Mouse (Mus musculus) layer of hippocampus, postnatal 10 days (tissue): ENCODE data around the gene Syne2. TPM values are rescaled to one million over a fixed set of nuclear protein-coding genes. Genes with fewer than 3 reads are reported as not detected.
A peak's percentile ranks its signal among the peaks of the same experiment; 100 is the strongest.
"Not testable (repeated sequence)": the region's sequence is repeated elsewhere in the genome, so short reads cannot be mapped to it uniquely, and the experiment has no call there.

ENCODE experiments used
- DNase-seq, 2 experiments: peaks; one replicate each; pipeline ENCODE4 v3.0.0; 2021; ENCODE audit warnings: low spot score in 2 of 2
- total RNA-seq, 2 experiments: library from RNA; stranded (reverse); gene quantifications; 2 replicates each; pipeline ENCODE4 v1.2.3; 2021

Syne2 gene
- total RNA-seq, 2 experiments from 2014 or later = 29.2 to 29.4 TPM

DNA sequence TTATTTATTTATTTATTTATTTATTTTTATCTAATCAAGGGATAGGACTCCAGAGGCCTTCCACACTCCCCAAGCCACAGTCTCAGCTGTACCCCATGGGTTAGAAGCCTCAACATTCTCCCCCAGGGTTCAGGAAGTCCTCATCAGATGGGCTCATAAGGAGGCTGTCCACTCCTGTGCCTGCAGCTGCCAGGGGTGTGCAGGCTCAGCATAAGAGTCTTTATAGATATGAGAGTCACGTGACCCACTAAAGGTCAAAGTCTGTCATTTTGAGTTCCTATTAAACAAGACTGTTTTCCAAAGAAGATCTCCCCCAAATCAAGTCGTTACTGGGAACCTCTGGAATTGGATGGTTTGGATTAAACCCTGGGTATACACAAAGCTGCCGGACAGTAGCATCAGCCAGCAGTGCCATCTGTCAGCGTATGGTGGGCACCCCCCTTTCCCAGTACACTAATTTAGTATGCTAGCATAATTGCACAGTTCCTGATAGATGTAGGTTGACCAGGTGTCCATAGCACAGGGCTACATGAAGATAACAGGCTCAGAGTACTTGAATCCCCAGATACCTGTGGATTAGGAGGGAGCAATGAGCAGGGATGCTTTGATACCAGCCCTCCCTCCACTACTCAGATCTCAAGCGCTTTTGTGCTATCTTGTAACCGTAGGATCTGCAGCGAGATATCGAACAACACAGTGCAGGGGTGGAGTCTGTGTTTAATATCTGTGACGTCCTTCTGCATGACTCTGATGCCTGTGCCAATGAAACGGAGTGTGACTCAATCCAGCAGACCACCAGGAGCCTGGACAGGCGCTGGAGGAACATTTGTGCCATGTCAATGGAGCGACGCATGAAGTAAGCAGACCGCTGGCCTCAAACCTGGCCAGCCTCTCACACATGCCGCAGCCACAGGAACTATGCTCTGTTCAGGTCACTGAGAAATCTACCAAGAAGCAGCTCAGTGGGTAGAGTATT lies 276.0 kb downstream of the Syne2 start:
- DNase-seq = no peak

DNA sequence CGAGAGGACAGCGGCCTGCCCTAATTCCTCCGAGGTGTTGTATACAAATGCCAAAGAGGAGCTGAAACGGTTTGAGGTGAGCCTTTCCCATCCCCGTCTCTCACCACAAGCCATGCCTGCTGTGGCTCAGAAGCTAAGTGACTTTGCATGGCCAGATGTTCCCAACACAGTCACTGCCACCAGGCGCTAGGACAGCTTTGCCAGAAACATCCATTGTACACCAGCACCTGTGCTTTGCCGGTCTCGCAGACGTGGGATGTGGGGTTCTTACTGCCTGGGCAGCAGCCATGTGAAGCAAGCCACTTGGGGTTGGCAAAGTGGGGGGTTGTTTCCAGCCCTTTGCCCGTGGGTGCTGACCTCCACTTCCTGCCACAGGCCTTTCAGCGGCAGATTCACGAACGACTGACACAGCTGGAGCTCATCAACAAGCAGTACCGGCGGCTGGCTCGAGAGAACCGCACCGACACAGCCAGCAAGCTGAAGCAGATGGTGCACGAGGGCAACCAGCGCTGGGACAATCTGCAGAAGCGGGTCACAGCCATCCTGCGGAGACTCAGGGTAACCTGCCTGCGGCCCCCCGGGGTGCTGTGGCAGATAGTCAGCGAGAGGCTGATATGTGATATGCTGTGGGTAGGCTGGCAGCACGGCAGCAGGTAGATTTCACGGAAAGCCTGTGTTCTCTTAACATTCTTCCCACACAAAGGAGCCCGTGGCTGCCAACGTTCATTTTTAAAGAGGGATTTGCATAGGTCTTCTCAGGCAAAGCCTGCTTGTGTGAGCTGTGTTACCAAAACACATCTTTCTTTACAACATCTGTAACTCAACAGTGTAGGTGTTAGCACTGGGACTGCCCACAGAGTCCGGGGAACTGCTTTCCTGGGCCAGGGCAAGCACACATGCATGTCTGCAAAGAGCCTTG lies 277.4 kb downstream of the Syne2 start:
- DNase-seq = no peak

DNA sequence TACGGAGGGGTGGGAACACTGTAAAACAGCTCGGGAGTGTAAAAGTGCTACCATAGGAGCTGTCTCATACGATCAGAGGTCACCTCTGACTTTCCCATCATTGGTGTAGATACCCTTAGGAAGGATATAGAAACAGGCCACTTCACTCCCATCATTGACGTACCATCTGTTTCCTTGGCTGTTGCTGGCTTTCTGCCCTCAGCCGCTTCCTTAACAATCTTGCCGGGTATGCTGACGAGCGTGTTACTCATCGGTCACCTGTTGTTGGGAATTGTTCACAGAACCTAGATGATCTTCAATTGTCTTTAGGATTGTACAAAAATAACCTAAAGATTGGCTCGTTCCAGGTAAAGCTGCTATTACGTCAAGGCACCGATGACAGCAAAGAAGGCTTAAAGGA lies 284.7 kb downstream of the Syne2 start:
- DNase-seq = no peak

DNA sequence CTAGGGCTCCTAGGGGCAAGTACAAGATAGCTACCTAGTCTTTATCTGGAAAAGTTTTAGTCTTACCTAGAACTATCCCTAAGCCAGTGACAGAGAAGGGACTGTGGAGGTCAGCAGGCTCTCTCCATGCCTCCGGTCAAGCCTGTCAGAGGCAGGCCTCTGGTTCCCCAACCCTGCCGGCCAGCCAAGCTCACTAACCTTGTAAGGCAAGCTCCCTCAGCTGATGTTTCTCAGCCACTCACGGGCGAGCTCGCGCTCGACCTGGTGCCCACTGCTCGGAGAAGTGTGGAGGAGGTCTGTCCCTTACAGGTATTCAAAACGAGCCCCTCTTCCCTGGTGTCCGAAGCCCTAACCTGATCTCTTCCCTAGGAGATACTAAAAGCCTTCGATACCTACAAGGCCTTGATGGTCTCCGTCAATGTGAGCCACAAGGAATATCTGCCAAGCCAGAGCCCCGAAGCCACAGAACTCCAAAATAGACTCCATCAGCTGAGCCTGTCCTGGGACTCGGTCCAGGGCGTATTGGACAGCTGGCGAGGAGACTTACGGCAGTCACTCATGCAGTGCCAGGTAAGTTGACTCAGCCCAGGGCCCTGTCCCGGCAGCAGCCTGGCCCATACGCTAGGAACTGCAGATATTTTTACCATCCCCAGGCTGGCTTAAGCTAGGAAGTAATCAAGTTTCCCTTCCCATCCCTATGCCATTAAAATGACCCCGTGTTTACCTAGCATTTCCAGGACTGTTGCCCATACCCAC lies 286.8 kb downstream of the Syne2 start:
- no peak for DNase-seq

DNA sequence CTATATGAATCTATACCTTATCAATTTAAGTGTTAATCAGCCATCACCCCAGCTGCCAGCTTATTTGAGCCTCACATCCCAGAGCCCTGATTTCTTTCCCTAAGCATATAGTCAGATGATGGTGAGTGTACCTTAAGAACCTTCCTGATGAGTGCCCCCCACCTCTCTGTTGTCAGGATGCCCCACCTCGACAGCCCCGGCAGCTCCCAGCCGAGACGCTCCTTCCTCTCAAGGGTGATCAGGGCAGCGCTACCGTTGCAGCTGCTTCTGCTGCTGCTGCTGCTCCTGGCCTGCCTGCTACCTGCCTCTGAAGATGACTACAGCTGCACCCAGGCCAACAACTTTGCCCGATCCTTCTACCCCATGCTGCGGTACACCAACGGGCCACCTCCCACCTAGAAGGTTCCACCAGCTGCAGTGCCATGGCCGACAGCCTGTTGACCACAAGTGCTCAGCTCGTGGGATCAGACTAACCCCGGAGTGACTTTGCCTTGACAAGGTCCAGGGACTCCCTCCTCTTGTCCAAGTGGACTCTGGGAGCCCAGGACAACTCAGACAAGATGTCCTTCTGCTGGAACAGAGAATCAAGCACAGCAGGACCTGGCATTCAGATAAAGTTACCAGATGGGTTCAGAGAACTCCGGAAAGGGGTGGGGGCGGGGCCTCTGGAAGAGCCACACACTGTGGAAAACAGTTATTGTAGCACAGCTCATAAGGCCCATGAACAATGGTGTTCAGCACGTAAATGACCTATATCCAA lies 291.9 kb downstream of the Syne2 start:
- DNase-seq = no peak

GRCm38 (mm10) chr12:76111046-76111445 lies 293.1 kb downstream of the Syne2 start:
- no peak for DNase-seq

DNA sequence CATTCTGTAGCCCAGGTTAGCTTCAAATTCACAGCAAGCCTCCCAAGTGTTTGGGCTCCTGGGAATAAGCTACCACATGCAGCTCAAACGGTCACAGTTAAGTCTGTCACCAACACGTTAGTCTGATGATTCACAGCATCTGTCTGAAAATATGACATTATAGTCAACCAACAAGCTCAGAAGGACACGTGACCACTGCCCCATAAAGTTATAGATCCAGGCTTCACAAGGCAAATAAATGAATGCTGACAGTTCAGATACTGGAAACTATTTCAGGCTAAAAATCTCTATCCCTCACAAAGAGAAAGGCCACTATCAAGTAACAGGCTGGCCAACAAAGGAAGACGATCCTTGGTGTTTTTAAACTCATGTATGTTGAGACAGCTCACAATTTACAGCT lies 298.6 kb downstream of the Syne2 start:
- no peak for DNase-seq

DNA sequence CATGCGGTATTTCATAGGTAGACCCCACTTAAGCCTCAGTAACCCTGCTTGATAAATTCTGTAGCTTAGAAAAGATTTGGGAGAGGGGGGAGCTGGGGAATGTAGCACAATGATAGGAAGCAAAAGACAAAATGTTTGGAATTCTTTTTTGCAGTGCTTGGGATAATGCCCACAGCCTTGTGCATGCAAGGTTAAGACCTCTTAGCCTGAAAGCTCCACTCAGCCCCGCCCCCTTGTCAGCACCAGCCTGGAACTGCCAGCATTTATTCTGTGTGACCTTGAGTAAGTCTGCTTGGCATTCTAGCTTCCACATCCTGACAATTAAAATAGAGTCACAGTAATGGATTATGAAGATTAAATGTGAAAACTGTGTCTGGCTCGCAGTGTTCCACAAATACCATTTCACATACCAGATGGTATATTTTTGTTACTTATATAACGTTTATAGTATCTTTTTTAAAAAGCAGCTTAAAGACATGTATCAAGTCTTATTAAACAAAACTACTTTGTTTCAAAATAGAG lies 299.8 kb downstream of the Syne2 start:
- no peak for DNase-seq

GRCm38 (mm10) chr12:76123223-76123622 lies 305.3 kb downstream of the Syne2 start:
- no peak for DNase-seq

- DNase-seq = no peak
Measured at GRCm38 (mm10) chr12:76128306-76128705, 310.4 kb downstream of the Syne2 start.

- peak; percentile 49 to 55 for DNase-seq
Measured at GRCm38 (mm10) chr12:76128831-76129230, 310.9 kb downstream of the Syne2 start.

- DNase-seq = no peak
Measured at GRCm38 (mm10) chr12:76130281-76130680, 312.3 kb downstream of the Syne2 start.

- DNase-seq = no peak
Measured at GRCm38 (mm10) chr12:76130891-76131290, 313.0 kb downstream of the Syne2 start.

DNA sequence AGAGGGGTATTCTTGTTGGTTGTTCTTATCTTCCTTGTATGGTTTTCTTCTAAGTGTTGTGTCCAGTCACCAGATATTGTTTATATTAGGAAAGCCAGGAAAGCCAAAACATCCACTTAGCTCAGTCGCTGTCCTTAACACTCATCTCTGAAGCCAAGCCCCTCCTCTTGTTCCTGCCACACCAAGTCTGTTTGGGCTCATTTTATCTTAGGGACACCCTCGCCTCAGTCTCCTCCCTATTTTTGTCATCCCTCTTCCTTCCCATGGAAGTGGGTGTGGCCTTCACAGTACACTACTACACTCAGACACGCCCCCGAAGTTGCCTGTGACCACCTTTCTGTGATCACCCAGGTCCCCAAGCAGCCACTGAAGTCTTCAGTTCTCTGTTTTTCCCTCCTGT lies 314.7 kb downstream of the Syne2 start:
- no peak for DNase-seq

- DNase-seq = not testable (repeated sequence)
Measured at GRCm38 (mm10) chr12:76133081-76133480, 315.1 kb downstream of the Syne2 start.

- DNase-seq = no peak
Measured at GRCm38 (mm10) chr12:76136701-76137100, 318.8 kb downstream of the Syne2 start.

DNA sequence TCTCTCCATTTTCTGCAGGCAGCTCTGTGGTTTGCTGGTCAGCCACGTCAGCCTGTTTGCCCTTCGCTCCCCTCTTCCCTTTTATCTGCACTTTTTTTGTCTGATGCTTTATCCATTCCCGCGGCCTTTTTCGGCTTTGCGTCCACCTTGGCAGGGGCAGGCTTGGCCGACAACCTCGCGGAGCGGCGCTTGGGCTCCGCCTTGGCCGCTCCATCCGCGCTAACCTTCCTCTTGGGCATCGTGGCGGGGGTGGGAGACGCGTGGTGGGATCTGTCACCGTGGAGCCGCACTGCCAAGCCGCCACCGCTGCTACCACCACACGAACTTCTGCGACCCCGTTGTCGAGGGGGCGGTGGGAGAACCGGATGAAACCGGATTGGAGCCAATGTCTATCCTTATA lies 334.5 kb downstream of the Syne2 start:
- DNase-seq = not testable (repeated sequence)
